Mouse (Mus musculus): ENCODE results near the gene Sec1.

Gene Sec1

DNA sequence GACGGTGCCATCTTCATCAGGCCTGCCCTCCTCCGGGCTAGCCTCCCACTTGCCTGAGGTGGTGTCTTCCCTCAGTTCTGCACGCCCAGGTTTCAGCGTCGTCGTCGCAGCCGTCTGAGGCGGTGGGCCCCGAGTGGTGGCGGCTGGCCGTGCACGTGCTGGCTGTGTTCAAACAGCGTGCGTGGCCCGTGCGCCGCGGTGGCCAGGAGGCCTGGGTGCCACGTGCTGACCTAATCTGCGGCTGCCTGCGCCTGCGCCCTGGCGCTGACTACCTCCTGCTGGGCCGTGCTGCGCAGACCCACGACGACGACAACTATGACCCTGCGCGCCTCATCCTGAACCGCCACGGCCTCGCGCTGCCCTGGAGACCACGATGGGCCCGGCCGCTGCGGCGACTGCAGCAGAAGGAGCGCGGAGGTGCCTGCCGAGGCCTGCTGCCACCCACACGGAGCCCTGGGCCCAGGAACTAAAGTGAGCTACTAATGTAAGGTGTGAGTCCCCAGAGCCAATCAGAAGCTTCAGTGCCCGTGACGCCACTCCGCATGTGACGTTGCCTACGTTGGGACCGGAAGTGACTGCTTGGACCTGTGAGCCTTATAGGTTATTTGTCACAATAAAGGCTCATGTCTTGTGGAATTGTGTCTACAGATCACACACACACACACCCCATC, at the start of gene Sec1:
Gene Sec1 (minus strand): TSS at position 482 of the 671 bp plus-strand sequence.
- DNase-seq = no peak

DNA sequence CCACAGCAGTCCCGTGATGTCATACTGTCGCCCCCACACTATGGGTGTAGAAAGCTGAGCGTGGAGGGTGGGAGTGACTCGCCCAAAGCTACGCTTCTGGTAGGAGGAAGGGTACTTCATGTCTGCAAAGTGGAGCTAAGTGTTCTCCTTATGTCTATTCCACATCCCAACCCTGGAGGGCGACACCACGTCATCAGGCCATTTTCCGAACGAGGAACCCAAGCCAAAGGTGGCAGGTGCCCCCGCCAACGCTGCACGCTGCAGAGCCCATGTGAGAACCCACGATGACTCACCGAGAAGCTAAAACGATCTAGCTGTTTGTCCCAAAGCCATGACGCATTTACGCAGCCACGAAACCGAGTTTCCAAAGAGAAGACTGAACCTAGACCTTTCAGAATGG, 48.1 kb upstream of the Sec1 start:
- DNase-seq = peak in 1 of 2 experiments; percentile 54

DNA sequence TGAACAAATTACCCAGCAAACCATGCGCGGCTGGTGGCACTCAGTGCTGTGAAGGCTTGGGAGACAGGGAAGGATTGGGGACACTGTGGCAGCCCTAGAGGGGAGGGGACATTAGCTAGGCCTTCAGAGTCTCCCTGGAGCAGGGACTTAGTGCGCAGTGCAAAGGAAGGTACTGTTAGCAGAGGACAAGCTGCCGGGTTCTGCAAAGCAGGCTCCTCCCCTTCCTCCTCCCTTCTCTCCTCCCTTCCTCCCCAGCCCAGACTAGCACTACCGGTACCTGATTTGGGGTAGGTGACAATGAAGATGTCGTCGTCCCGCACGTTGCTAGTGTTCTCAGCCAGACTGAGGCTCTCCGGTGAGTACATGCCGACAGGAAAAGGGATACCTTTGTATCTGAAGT, 47.6 kb upstream of the Sec1 start:
- DNase-seq = no peak

DNA sequence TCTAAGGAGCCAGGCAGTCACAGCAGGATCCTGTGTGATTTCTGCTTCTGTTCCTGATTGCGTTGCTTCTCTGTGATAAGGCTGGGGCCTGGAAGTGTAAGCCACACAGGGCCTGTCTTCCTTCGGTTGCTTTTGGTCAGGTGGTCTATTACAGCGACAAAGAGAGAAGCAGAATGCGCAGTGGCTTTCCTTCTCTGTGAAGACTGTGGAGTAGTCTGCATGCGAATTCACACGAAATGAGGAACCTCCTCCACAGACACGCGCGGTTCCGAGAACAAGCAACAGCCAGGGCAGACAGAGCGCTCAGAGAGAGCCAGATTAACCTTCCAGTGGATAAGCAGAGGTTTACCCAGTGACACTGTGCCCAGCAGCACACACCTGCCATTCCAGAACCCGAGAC, 47.1 kb upstream of the Sec1 start:
- DNase-seq = no peak

DNA sequence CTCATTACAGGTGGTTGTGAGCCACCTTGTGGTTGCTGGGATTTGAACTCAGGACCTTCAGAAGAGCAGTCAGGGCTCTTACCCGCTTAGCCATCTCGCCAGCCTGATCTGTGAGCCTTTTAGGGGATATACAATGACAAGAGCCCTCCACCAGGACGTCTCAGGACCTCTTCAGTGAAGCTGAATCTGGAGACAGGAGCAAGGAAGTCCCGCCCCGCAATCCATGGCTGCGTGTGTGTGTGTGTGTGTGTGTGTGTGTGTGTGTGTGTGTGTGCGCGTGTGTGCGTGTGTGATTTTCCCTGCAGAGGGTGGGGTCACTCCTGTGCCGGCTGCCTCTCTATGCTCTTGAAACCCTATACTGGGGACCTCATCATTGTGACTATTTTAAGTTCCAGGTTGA, 45.6 kb upstream of the Sec1 start:
- no peak for DNase-seq

DNA sequence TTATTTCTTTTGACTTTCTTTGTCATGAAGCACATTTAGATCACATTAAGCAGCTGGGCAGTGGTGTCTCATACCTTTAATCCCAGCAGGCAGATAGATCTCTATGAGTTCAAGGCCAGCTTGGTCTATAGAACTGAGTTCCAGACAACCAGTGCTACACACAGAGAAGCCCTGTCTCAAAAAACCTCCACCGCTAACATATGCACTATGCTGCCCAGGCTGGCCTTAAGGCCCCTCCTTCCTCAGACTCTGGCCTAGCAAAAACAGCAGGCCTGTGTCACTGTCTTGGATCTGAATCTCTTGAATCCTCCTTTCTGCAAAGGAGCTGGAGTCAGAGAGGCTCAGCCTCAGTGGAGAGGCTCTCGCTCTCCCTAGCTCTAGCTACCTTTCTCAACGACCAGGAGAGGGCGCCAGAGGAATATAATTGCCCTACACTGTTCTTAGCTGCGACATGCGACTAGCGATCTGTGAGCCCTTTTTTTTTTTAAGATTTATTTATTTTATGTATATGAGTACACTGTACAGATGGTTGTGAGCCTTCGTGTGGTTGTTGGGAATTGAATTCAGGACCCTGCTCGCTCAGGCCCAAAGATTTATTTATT, 45.1 kb upstream of the Sec1 start:
- peak; percentile 88 to 91 for DNase-seq

DNA sequence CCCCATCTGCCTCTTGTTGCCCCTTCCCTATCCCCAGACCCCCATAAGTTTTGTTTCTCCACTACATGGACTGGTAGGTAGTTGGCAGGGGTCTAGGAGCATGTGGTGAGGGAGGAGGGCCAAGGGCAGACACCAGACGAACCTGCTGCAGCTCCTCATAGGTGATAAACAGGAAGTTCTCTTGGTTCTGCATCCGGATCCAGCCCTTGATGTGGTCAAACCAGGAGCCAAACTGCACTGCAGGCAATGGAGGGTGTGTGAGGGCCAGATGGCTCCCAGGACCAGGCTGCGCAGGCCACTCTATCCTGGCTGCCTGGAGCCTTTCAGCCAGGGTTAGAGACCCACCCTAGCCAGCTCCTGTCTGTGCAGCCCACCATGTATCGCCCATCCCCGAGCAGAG, 39.3 kb upstream of the Sec1 start:
- no peak for DNase-seq

DNA sequence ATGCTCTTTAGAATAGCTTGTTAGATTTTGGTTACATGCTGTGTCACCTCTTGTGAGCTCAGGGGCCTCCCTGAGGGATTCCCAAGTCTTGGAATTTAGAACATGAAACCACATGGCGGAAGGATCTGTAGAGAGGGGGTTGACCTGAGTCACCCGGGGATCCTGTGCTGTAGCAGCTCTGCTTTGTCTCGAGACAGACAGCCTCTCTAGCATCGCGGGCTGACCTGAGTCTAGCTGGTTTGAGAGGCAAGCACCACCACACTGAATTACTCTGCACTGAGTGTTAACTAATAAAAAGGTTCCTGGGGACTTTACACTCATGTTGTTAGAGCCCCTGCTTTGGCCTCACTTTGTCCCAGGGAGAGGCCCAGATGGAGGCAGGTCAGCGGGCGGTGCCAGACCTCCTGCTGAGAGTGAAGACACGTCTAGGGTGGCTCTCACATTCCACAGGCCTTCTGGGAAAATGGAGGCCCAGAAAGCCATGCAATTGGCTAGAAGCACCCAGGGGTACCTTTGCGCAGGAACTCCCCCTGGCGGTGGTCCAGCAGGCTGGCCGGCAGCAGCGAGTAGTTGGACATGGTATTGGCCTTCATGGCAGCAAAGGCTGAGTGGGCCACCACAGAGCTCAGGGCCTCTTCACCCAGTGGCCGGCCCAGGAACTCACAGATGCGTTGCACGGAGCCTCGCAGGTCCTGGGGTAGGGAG, 36.7 kb upstream of the Sec1 start:
- peak; percentile 81 to 86 for DNase-seq

DNA sequence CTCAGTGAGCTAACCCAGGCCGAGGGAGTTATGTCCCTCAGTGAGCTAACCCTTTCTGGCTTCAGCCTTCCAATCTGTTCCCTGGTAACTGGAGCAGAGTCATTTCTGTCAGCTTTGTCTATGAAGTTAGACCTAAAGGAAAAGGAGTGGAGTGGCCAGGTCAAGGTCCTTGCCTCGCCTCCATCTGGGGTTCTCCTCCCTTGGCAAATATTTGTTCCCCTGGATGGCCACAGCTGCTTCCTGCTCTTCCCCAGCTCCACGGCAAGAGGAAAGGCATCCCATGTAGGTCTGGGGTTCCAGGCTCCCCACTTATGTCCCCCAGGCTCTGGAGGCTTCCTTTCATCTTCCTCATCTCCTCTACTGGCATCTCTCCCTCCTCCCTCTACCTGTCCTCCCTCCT, 33.4 kb upstream of the Sec1 start:
- DNase-seq = no peak

DNA sequence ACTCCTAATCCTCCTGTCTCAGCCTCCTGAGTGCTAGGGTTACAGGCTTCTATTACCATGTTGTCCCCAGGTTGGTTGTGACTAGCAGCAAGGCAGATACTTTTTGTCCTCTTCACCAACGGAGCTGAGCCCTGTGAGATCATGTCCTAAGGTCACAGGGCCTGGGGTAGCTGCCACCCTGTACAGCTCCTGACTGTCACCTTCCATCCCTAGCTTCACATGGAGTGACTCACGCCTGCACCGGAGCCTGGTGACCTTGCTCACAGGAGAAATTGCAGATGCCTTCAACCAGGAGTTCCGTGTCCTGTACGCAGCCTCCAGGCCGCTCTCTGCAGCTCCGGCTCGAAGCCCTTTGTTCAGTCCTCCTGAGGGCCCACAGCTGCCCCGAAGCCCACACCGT, 32.2 kb upstream of the Sec1 start:
- no peak for DNase-seq

DNA sequence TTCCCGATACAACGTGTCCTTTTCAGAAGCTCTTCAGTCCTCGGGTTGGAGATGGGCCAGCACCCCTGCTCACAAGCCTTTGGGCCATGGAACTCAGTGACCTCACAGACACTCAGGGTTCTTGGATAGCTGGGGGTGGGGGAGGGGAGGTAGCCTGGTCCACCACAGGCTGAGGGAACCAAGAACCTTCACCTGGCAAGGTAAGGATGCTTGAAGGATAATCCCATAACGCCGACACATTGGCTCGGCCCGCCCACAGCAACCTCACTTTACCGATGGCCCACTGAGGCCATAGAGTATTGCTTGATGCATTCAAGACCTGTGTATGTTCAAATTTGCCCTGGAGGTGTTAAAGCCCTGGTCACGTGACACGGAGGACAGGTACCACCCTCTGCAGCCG, 31.5 kb upstream of the Sec1 start, which contains the start of gene Spaca4:
Gene Spaca4 (minus strand): TSS at position 101 of the 400 bp plus-strand sequence.
- DNase-seq = no peak

DNA sequence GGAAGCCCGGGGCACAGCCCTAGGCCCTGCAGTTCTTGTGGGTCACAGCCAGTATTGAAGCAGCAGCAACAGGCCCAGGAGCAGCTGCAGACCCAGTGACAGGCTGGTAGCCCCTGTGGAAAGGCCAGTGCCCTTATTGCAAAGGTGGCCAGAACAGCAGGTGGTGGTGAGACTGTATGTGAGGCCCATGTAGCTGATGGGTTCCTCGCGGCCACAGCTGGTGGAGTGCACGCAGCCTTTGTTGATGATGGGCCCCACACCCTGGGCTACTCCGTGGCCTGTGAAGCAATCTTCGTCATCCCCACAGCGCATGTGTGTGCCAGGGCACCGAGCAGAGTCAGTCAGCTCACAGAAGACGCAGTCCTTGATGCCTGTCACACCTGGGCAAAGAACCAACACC, 30.9 kb upstream of the Sec1 start:
- DNase-seq = no peak

DNA sequence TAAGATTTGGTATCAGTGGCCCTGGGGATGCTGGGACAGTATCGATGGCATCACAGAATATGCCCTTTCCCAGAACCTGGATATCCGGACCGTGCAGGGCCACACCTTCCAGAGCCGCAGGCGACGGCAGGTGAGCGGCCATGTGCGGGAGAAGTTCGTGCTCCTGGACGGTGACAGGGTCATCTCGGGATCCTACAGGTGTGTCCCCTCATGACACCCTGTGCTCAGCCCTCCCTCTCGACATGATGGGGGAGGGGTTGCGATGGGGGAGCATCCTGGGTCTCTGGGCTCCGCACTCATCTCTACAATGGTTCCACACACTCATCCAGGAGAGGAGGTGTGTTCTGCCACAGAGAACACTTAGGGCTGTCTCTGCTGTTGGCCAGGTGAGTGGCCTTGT, 29.6 kb upstream of the Sec1 start:
- DNase-seq = no peak

DNA sequence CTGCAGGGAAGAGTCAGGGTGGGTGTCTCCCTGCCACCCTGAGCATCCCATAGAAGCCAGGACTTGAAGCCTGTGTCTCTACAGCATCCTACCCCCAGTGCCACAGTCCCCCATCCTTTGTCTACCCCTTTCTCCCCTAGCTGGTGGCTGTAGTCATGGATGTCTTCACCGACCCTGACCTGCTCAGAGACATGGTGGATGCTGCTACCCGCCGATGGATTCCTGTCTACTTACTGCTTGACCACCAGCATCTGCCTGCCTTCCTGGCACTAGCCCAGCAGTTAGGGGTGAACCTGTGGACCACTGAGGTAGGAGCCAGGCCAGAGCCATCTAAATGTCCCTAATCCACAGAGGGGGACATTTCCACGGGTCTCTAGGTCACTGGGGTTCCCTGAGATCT, 29.1 kb upstream of the Sec1 start:
- DNase-seq = no peak

DNA sequence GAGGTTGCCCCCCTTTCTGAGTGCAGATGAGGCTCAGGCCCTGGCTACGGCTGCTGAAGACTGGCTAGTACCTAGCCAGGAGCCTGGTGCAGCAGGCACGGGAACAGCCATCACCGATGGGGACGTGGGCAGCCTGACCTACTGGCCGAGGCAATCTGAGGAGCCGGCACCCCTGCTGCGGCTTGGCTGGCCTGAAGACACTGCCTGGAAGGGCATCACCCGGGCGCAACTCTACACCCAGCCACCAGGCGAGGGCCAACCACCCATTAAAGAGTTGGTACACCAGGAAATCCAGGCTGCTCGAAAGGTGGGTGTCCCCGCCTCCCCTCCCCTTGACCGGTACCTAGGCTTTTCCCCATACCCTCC, 28.1 kb upstream of the Sec1 start:
- peak in 1 of 2 experiments; percentile 39 for DNase-seq

DNA sequence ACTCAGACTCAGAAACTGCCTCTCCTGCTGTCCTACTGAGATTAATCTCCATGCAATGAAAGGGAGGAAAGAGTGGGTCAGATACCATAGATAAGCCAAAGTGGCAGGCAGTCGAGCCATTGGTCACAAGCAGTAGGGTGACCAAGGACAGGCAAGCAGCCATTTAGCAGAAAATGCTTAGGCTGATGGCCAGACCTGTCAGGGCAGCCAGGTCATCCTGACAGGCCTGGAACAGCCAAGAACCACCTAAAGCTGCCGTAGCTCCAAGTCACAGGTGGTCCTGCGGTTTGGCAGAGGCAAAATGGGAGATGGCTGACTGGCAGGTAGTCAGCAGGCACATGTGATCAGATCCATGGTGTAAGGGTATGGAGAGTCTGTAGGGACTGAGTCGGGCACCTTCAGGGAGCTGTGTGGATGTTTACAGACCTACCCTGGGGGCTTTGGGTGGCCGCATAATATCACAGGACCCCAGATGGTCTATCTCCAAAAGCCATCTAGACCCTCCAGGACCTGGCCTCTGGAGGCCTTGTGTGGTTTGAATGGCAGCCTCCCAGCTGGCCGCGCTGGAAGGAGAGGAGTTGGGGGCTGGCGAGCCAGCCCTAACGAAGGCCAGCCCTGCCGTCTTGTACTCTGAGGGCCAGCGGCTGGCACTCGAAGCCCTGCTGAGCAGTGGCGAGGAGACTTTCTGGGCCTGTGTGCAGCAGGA, 27.6 kb upstream of the Sec1 start:
- no peak for DNase-seq

DNA sequence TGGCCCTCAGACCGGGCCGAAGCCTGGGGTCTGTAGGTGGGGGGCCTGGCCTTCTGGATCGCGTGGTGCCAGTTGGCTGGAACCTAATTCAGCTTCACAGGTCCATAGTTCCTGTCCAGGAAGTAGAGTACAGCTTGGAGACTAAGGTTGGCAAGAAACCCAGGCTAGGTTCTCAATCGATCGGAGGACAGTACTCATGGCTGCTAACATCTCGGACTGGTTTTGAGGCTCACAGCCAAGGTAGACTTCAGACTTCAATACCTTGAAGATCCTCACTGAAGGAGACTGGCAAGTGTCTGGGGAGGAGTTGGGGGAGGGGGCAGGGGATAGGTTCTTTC, 27.0 kb upstream of the Sec1 start:
- no peak for DNase-seq

DNA sequence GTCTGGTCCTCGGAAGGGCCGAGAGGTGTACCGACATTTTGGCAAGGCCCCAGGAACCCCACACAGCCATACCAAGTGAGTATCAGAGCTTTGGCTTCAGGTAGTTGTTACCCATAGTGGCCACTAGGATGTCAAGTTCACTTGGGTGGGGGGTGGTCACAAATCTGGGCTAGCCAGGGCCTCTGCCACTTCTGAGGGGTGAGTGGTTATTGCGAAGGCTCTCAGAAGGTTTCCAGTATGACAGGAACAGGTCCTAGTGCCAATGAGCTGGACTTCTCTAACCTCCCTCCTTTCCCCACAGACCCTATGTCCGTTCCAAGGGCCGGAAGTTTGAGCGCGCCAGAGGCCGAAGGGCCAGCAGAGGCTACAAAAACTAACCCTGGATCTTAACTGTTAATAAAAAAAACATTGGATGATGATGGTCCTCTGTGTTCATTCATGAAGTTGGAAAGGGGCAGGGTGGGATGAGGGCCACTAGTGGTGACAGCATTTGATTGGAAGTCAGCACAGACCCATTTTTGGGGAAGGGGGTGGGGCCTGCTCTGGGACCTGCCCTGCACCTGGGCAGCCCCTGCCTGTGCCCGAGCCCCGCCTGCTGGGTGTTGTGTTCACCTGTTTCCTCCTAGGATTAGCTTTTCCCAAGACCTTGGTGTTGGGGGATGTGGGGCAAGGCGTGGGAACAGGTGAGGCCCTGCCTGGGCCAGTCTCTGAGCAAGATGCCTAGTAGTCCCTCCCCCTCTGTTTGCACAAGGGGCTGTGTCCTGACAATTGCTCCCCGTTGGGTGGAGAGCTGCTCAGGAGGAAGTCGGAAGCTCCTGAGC, 26.4 kb upstream of the Sec1 start, which contains the start of gene Fam83e:
Gene Fam83e (plus strand): TSS at position 800 of the 821 bp plus-strand sequence.
- DNase-seq = peak in 1 of 2 experiments; percentile 32

DNA sequence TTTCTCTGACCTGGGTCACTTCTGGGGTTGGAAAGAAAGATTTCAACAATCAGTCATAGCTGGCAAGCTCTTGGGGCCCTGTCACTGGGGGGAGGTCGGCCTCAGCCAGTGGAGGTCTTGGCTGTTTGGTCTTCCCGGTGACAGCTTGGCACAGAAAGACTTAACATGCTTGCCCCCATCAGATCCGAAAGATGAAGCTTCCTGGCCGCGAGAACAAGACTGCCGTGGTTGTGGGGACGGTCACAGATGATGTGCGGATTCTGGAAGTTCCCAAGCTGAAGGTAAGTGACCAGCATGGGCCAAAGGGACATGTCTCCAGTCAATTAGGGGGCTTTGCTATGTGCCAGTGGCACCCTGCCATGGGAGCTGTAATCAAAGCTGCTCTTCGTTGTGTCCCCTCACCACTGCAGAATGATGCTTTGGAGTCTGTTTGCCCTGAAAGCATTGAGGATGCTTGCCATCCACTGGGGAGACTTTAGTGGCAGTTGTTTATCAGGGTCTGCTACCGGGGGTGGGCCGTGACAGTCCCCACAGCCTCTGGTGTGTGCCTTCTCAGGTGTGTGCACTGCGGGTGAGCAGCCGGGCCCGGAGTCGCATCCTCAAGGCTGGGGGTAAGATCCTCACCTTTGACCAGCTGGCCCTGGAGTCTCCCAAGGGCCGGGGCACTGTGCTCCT, 25.7 kb upstream of the Sec1 start:
- DNase-seq = no peak

DNA sequence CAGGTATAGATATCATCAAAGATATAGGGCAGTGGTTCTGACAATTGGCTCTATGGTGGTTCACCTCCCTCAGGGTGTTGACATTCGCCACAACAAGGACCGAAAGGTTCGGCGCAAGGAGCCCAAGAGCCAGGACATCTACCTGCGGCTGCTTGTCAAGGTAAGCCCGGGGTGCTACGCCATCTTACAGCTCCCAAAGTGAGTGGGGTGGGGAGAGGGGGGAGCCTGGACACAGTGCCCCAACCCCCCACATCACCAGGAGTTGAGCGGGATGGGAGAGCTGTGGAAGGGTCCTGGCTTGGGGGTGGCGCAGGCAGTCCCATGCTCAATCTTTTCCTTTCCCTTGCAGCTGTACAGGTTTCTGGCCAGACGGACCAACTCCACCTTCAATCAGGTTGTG, 25.0 kb upstream of the Sec1 start:
- no peak for DNase-seq

DNA sequence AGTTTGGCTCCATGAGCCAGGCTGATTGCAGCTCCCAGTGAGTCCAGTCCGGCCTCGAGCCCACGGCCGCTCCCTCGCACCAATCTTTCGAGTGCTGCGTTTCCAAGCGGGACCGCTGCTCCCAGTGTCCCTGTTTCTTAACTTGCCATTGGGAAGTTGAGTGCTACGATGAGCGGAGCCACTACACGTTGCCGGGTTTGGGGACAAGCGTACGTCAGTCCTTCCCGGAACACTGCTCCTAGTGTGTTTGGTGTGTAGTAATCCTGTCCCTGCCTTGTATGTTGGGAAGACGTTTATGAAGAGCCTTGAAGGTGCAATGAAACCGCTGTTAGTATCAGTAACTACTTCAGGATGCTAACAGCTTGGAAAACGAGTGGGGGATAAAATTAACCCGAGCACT, 24.1 kb upstream of the Sec1 start:
- DNase-seq = no peak

DNA sequence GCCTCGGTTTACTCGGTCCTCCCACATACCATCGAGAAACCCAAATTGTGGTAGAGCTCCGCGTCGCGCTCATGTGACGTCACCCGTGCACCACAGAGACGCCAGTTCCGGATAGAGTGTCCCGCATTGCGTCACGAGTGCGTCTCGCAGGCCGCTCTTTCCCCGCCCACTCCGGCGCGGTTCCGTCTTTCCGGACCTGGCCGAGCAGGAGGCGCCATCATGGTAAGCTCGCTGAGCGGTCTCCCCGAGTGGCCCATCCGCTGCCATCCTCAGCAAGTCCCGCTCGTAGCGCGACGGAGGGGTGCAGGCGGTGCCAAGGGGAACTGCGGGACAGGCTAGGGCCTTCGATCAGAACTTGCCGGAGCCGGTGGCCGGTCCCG, 23.7 kb upstream of the Sec1 start, which contains the start of gene Sphk2:
Gene Sphk2 (minus strand): TSS at position 85 of the 380 bp plus-strand sequence.
- peak; percentile 99 to 100 for DNase-seq
